Mouse (Mus musculus): ENCODE measurements at regions not wholly inside any gene's neighbourhood (a gene's known extent, or its start where the extent isn't known, plus 50 kb on each side); places are given as distances from the start of the nearest gene placed in this dataset.

DNA sequence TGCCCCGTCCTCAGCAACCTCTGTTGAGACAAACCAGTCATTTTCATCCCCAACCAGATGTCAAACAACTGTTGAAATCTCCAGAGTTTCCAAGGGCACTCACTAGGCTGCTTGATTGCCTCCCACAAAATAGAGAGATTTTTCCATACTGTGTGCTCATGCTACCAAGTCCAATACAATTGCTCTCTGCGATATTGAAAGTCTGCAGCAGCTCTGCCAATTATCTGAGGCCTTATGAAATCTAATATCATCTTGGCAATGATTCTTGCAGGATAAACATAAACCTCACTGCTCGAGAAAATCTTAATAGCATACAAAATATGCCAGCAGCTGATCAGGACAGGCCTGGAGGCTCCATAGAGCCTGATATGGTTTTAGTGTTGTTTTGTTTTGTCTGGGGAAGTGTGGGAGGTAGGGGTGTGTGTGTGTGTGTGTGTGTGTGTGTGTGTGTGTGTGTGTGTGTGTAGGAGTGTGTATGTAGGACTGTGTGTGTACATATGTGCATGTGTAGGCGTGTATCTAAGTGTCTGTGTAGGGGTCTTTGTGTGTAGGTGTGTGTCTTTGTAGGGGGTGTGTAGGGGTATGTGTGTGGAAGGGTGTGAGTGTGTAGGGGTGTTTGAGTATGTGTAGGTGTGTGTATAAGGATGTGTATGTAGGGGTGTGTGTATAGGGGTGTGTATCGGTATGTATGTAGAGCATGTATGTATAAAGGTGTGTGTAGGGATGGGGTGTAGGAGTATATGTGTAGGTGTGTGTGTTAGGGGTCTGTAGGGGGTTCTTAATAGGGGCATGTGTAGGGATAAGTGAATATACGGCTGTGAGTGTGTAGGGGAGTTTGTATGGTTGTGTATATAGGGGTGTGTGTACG is 398.1 kb downstream of the Pdcd6ip start:
- WGBS = 72% methylated on average over 7 of the region's 7 CpGs

DNA sequence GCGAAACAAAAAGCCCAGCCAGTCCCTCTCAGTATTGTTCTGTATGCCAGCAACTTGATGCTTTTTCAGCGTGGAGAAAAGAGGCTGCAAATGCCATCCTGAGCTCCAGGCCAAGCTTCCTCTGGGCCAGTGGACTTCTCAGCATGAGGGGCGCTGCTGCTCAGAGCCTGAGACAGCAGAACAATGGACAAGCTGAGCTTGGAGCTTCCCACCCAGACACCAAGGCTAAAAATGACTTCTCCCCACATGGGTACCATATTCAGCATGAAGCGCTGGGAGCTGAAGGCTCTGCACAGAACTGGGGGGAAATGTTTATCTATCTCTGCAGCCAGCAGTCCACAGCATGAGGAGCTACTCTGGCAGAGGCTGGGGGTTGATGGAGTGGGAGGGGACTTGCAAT is 402.3 kb downstream of the Pdcd6ip start:
- no peaks in the 10 kb centered on the region for H3K9me3 ChIP-seq (ENCODE audit: control insufficient read depth, low read length)
- no peaks in the 10 kb centered on the region for H3K36me3 ChIP-seq (ENCODE audit: control insufficient read depth, insufficient read depth, low read length)
- no peak overlapping the region for H3K9ac ChIP-seq (ENCODE audit: low read length)
- H3K27me3 ChIP-seq (ENCODE audit: control insufficient read depth, insufficient read depth, low read depth, low read length) = no peaks in the 10 kb centered on the region
- no peak overlapping the region for H3K27ac ChIP-seq (ENCODE audit: low read length)
- no peak overlapping the region for H3K4me2 ChIP-seq (ENCODE audit: low read depth, low read length)
- H3K4me1 ChIP-seq (replicated peaks; ENCODE audit: control insufficient read depth, insufficient read depth, low read length) = peaks cover 3% of the 10 kb centered on the region; the same call in 1 of the 2 replicates
- ATAC-seq (ENCODE audit: low read depth) = no peak
- 49% methylated on average over 4 of the region's 4 CpGs for WGBS
- no peak overlapping the region for H3K4me3 ChIP-seq (ENCODE audit: low read length)

More for the DNA sequence above, 398.1 kb downstream of the Pdcd6ip start:
- no peak overlapping the region for H3K4me2 ChIP-seq (ENCODE audit: low read depth, low read length)
- peak; percentile 87 for ATAC-seq (ENCODE audit: low read depth)
- H3K27me3 ChIP-seq (ENCODE audit: control insufficient read depth, insufficient read depth, low read depth, low read length) = no peaks in the 10 kb centered on the region
- H3K4me3 ChIP-seq (ENCODE audit: low read length) = no peak overlapping the region
- H3K36me3 ChIP-seq (ENCODE audit: control insufficient read depth, insufficient read depth, low read length) = no peaks in the 10 kb centered on the region
- H3K4me1 ChIP-seq (replicated peaks; ENCODE audit: control insufficient read depth, insufficient read depth, low read length) = peaks cover 3% of the 10 kb centered on the region; the same call in 1 of the 2 replicates
- H3K9me3 ChIP-seq (ENCODE audit: control insufficient read depth, low read length) = no peaks in the 10 kb centered on the region
- H3K27ac ChIP-seq (ENCODE audit: low read length) = peak overlapping the region; percentile 43; the same call in 1 of the 2 replicates
- H3K9ac ChIP-seq (ENCODE audit: low read length) = no peak overlapping the region

DNA sequence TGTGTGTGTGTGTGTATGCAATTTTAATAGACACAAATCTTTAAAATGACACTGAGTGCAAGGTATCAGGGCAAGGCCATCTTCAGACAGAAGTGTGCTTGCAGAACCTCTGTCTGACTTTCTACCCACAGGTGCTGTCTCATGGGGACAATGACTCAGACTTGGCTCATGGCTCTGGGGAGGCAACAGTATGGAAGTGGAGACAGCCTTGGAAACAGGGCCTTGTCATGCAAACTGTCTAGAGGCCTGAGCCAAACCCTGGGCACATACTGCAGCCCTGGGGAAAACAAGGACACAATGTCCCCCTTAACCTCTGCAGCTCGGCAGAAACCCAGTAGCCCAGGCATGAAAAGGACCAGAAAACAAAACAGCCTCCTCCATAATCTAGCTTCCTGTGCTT is 405.6 kb downstream of the Pdcd6ip start:
- Histone ChIP-seq H3K4me1 (replicated peaks; ENCODE audit: control insufficient read depth, insufficient read depth, low read length) (no peaks in the 10 kb centered on the region), H3K4me3 (ENCODE audit: low read length) (no peak overlapping the region), H3K36me3 (ENCODE audit: control insufficient read depth, insufficient read depth, low read length) (no peaks in the 10 kb centered on the region), H3K4me2 (ENCODE audit: low read depth, low read length) (no peak overlapping the region), H3K27me3 (ENCODE audit: control insufficient read depth, insufficient read depth, low read depth, low read length) (no peaks in the 10 kb centered on the region), H3K9ac (ENCODE audit: low read length) (no peak overlapping the region), H3K27ac (ENCODE audit: low read length) (no peak overlapping the region), H3K9me3 (ENCODE audit: control insufficient read depth, low read length) (no peaks in the 10 kb centered on the region)
- ATAC-seq (ENCODE audit: low read depth) = no peak
- WGBS = 31% methylated on average over 1 of the region's 1 CpGs

DNA sequence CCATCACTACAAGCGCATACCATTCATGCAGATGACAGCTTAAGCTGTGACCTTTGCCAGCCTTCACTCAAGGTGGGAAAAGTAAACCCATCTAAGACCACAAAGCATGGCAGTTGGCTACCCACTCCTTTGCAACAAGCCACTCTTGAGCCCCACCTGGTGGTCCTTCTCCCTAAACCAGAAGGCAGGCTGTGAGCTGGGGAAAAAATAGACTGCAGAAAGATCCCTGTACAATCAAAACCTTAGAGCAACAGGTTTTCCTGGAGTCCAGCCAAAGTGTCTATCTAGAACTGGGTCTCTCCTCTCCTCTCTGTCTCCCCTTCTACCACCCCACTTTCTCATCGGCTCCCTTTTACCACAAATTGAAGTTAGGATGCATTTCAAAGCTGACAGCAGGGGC is 407.2 kb downstream of the Pdcd6ip start:
- Histone ChIP-seq H3K4me1 (replicated peaks; ENCODE audit: control insufficient read depth, insufficient read depth, low read length) (no peaks in the 10 kb centered on the region), H3K36me3 (ENCODE audit: control insufficient read depth, insufficient read depth, low read length) (no peaks in the 10 kb centered on the region), H3K27ac (ENCODE audit: low read length) (no peak overlapping the region), H3K27me3 (ENCODE audit: control insufficient read depth, insufficient read depth, low read depth, low read length) (no peaks in the 10 kb centered on the region), H3K4me3 (ENCODE audit: low read length) (no peak overlapping the region), H3K9ac (ENCODE audit: low read length) (no peak overlapping the region), H3K4me2 (ENCODE audit: low read depth, low read length) (no peak overlapping the region), H3K9me3 (ENCODE audit: control insufficient read depth, low read length) (no peaks in the 10 kb centered on the region)
- no peak for ATAC-seq (ENCODE audit: low read depth)
- 13% methylated on average over 2 of the region's 2 CpGs for whole genome bisulfite sequencing

DNA sequence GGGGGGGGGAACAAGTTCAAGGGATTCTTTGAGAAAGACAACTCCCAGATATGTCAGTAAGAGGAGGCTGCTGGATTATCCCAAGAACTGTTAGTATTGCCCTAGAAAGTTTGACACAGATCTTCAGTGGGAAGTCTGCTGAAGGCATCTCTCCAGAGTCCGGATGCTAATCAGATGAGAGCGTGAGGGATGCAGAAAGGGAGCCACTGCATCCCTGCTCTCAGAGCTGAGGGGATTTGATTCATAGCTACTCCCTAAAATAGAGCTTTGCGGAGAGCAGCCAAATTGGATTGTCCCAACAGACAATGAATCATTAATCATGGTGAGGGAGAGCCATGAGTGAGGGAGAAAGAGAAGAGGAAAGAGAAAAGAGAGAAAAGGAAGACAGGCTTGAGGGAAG is 408.2 kb downstream of the Pdcd6ip start:
- 15% methylated on average over 3 of the region's 3 CpGs for WGBS
- Histone ChIP-seq H3K27ac (ENCODE audit: low read length) (no peak overlapping the region), H3K36me3 (ENCODE audit: control insufficient read depth, insufficient read depth, low read length) (no peaks in the 10 kb centered on the region)

DNA sequence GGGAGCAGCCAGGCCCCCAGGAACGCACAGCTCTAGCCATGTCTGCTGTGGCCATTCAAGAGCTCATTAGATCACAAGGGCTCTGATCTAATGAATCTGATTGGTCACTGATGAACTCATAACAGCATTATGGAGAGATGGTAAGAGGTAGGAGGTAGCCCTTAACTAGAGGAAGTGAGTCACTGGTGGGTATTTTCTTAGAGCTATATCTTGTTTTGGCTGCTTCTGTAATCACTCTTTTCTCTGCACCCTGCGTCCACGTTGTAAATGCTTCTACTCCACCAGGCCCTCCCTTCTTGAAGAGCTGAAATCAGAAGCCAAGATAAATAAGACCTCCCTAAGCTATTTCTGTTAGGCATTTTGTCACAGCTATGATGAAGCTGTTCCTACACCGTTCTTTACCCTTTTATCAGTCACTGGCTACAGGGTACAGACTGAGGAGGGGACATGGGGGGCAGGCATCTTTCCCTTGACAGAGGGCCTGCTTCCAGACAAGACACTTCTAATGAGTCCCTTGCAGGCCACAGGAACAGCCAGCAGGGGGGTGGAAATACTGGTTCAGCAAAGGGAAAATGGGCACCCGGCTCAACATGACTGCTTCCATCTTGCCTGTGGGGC is 412.1 kb downstream of the Pdcd6ip start:
- ATAC-seq (ENCODE audit: low read depth) = no peak
- H3K4me2 ChIP-seq (ENCODE audit: low read depth, low read length) = no peak overlapping the region
- 33% methylated on average over 5 of the region's 5 CpGs for WGBS
- H3K9me3 ChIP-seq (ENCODE audit: control insufficient read depth, low read length) = no peaks in the 10 kb centered on the region
- H3K9ac ChIP-seq (ENCODE audit: low read length) = no peak overlapping the region
- no peaks in the 10 kb centered on the region for H3K36me3 ChIP-seq (ENCODE audit: control insufficient read depth, insufficient read depth, low read length)
- H3K27me3 ChIP-seq (ENCODE audit: control insufficient read depth, insufficient read depth, low read depth, low read length) = no peaks in the 10 kb centered on the region
- H3K27ac ChIP-seq (ENCODE audit: low read length) = no peak overlapping the region
- no peaks in the 10 kb centered on the region for H3K4me1 ChIP-seq (replicated peaks; ENCODE audit: control insufficient read depth, insufficient read depth, low read length)
- no peak overlapping the region for H3K4me3 ChIP-seq (ENCODE audit: low read length)

More for the DNA sequence above, 408.2 kb downstream of the Pdcd6ip start:
- no peaks in the 10 kb centered on the region for H3K27me3 ChIP-seq (ENCODE audit: control insufficient read depth, insufficient read depth, low read depth, low read length)
- H3K4me1 ChIP-seq (replicated peaks; ENCODE audit: control insufficient read depth, insufficient read depth, low read length) = no peaks in the 10 kb centered on the region
- H3K4me3 ChIP-seq (ENCODE audit: low read length) = no peak overlapping the region
- no peak overlapping the region for H3K9ac ChIP-seq (ENCODE audit: low read length)
- no peaks in the 10 kb centered on the region for H3K9me3 ChIP-seq (ENCODE audit: control insufficient read depth, low read length)
- ATAC-seq (ENCODE audit: low read depth) = no peak
- H3K4me2 ChIP-seq (ENCODE audit: low read depth, low read length) = no peak overlapping the region

DNA sequence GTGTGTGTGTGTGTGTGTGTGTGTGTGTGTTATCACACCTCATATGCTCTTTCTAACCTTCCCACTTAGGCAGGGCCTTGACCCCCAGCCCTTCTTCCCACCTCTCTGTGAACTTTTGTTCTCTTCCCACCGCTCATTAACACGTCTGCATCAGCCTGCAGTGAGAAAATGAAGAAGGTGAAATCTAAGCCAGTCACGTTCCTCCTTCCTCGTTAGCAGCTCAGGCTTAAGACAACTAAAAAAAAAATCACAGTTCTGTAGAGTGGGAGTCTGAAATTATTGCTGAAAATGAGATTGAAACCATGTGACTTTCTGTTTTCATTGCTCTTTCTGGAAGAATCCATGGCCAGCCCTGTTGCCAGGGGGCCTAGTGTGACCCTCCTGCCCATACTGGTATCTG is 420.7 kb downstream of the Pdcd6ip start:
- no peak overlapping the region for H3K9ac ChIP-seq (ENCODE audit: low read length)
- ATAC-seq (ENCODE audit: low read depth) = no peak
- no peak overlapping the region for H3K4me2 ChIP-seq (ENCODE audit: low read depth, low read length)
- H3K9me3 ChIP-seq (ENCODE audit: control insufficient read depth, low read length) = no peaks in the 10 kb centered on the region
- H3K27me3 ChIP-seq (ENCODE audit: control insufficient read depth, insufficient read depth, low read depth, low read length) = no peaks in the 10 kb centered on the region
- no peaks in the 10 kb centered on the region for H3K4me1 ChIP-seq (replicated peaks; ENCODE audit: control insufficient read depth, insufficient read depth, low read length)
- 31% methylated on average over 4 of the region's 4 CpGs for WGBS
- no peaks in the 10 kb centered on the region for H3K36me3 ChIP-seq (ENCODE audit: control insufficient read depth, insufficient read depth, low read length)
- H3K4me3 ChIP-seq (ENCODE audit: low read length) = no peak overlapping the region
- H3K27ac ChIP-seq (ENCODE audit: low read length) = no peak overlapping the region

DNA sequence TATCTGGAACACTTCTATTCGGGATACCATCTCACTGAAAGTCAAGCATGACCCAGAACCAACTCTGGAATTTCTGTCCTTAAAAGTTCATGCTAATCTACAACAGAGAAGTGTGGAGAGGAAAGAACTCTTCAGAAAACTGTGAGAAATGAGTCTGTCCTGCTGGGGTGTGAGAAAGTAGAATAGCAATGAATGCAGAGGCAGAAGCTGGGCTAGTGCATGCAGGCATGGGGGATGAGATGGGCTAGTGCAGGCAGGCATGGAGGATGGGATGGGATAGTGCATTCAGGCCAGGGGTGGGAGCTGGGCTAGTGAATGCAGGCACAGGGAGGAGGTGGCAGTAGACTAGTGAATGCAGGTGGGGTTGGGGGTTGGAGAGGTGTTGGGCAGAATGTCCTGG is 424.8 kb downstream of the Pdcd6ip start:
- no peak for ATAC-seq (ENCODE audit: low read depth)
- Histone ChIP-seq H3K36me3 (ENCODE audit: control insufficient read depth, insufficient read depth, low read length) (no peaks in the 10 kb centered on the region), H3K27ac (ENCODE audit: low read length) (no peak overlapping the region), H3K4me2 (ENCODE audit: low read depth, low read length) (no peak overlapping the region), H3K9me3 (ENCODE audit: control insufficient read depth, low read length) (no peaks in the 10 kb centered on the region), H3K4me1 (replicated peaks; ENCODE audit: control insufficient read depth, insufficient read depth, low read length) (no peaks in the 10 kb centered on the region), H3K9ac (ENCODE audit: low read length) (no peak overlapping the region), H3K27me3 (ENCODE audit: control insufficient read depth, insufficient read depth, low read depth, low read length) (no peaks in the 10 kb centered on the region), H3K4me3 (ENCODE audit: low read length) (no peak overlapping the region)
- 12% methylated on average over 1 of the region's 1 CpGs for WGBS

DNA sequence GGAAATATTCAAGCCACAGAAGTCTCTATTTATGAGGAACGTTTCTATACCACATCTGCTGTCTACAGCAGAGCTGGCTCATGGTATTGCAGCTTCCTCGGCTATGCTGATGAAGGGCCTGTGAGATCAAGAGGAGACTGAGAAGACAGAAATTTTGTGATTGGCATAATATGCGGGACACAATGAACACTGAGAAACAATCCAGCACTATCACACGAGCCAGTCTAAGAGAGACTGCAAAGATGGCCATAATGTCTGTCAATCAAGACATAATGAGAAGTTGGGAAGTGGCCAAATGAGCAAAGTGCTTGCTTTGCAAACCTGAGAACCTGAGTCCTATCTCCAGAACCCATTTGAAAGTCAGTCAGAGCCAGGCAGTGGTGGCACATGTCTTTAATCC is 437.5 kb downstream of the Pdcd6ip start:
- Histone ChIP-seq H3K9ac (ENCODE audit: low read length) (no peak overlapping the region), H3K27ac (ENCODE audit: low read length) (no peak overlapping the region), H3K27me3 (ENCODE audit: control insufficient read depth, insufficient read depth, low read depth, low read length) (no peaks in the 10 kb centered on the region), H3K4me3 (ENCODE audit: low read length) (no peak overlapping the region), H3K36me3 (ENCODE audit: control insufficient read depth, insufficient read depth, low read length) (no peaks in the 10 kb centered on the region), H3K4me2 (ENCODE audit: low read depth, low read length) (no peak overlapping the region), H3K4me1 (replicated peaks; ENCODE audit: control insufficient read depth, insufficient read depth, low read length) (no peaks in the 10 kb centered on the region), H3K9me3 (ENCODE audit: control insufficient read depth, low read length) (no peaks in the 10 kb centered on the region)
- WGBS = 80% methylated on average over 4 of the region's 4 CpGs
- ATAC-seq (ENCODE audit: low read depth) = no peak
